Mouse (Mus musculus) bone marrow, adult 2 months (tissue): ENCODE data around the gene Agrp.

Experiments used
- CTCF ChIP-seq: fragments of 200-500 bp; IDR thresholded peaks from 2 replicates; pipeline ENCODE4 v1.5.1; 2011; ENCODE audit warnings: low read length, control low read depth; ENCODE audit not compliant: control insufficient read depth, insufficient read depth
- POLR2A ChIP-seq: fragments of 200-500 bp; IDR thresholded peaks from 2 replicates; pipeline ENCODE4 v1.6.1; 2011; ENCODE audit warnings: low read depth, mild to moderate bottlenecking, control low read depth, low read length, borderline replicate concordance; ENCODE audit not compliant: control insufficient read depth

- TF ChIP-seq CTCF: no peak
- no peak for TF ChIP-seq POLR2A
These were observed 428 bp upstream of the Agrp start for GRCm38 (mm10) chr8:105637601-105638041.
